Mouse (Mus musculus): ENCODE measurements around the gene Btla.

DNA sequence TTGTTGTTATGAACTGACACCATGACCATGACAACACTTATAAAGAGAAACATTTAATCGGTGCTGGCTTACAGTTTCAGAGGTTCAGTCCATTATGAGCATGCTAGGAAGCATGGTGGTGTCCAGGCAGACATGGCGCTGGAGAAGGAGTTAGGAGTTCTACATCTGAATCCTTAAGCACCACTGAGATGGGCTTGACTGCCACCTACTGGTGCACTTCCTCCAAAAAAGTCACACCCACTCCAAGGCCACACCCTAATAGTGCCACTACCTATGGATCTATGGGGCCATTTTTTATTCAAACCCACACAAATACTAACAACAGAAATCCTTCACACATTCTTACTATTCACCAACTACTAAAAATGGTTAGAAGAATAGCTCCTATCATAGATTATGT lies 35.5 kb downstream of the Btla start:
- TF ChIP-seq POLR2A (IDR thresholded peaks at IDR 0.05; ENCODE audit: insufficient read depth, low read depth, low read length) (no peak), CTCF (IDR thresholded peaks at IDR 0.05; ENCODE audit: insufficient read depth, low read depth, low read length) (no peak)
